Mouse (Mus musculus): ENCODE measurements around the gene Camk1d.

DNA sequence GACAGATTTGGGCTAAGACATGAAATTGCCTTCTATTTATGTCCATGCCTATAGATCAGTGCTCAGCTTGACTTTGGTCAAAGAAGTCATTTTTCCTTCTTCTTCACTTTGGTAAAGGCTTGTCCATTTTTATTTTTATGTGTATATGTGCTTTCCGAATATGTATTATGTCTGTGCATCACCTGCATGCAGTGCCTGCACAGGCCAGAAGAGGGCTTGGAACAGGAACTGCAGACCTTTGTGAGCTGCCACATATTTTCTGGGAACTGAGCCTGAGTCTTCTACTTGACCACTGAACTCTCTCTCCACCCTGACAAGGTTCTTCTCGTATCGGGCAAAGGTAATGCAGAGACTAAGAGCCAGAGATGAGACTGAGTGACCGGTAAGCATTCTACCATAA lies 236.1 kb downstream of the Camk1d start:
- TF ChIP-seq POLR2A (IDR thresholded peaks at IDR 0.05; ENCODE audit: low read depth, low read length), result no peak
- TF ChIP-seq CTCF (conservative IDR thresholded peaks at IDR 0.05 in 1 of 2, IDR thresholded peaks at IDR 0.05 in 1 of 2; ENCODE audit: low read depth in 2 of 2, low read length in 2 of 2), result peak; percentile 26 to 56; a peak in 3 of 4 replicates
- no peak for TF ChIP-seq BHLHE40 (IDR thresholded peaks at IDR 0.05; ENCODE audit: low read depth, low read length)
- TF ChIP-seq KAT2A (IDR thresholded peaks at IDR 0.05; ENCODE audit: insufficient replicate concordance, low read length), result no peak
- TF ChIP-seq EP300 (IDR thresholded peaks at IDR 0.05; ENCODE audit: low read length), result no peak
- TF ChIP-seq NRF1 (IDR thresholded peaks at IDR 0.05; ENCODE audit: low read depth, low read length), result no peak
- no peak for TF ChIP-seq TCF12 (IDR thresholded peaks at IDR 0.05; ENCODE audit: low read depth, low read length)
- no peak for TF ChIP-seq ELF1 (IDR thresholded peaks at IDR 0.05; ENCODE audit: low read depth, low read length)
- TF ChIP-seq USF1 (IDR thresholded peaks at IDR 0.05; ENCODE audit: low read depth, low read length), result no peak
- no peak for TF ChIP-seq MAZ (IDR thresholded peaks at IDR 0.05; ENCODE audit: low read depth, low read length)
- TF ChIP-seq MAFK (IDR thresholded peaks at IDR 0.05; ENCODE audit: insufficient replicate concordance, low read length), result no peak
- TF ChIP-seq RAD21 (IDR thresholded peaks at IDR 0.05; ENCODE audit: low read depth, low read length), result peak; percentile 35
